Mouse (Mus musculus): Measurements from ENCODE around the gene Lcn12. TPM values are rescaled to one million over a fixed set of nuclear protein-coding genes. Genes with fewer than 3 reads are reported as not detected.
A peak's percentile ranks its signal among the peaks of the same experiment; 100 is the strongest.

Lcn12 gene
- polyA plus RNA-seq, 1 experiment from 2014 or later = not detected

- Histone ChIP-seq H3K27me3 (no peaks in the 10 kb centered on the region), H3K9ac (no peak overlapping the region), H3K4me2 (no peak overlapping the region), H3K4me3 (no peak overlapping the region), H3K27ac (no peak overlapping the region), H3K4me1 (replicated peaks) (peaks cover 16% of the 10 kb centered on the region), H3K36me3 (peaks cover 21% of the 10 kb centered on the region), H3K9me3 (replicated peaks) (no peaks in the 10 kb centered on the region)
- 78% methylated on average over 1 of the region's 1 CpGs for WGBS
- no peak for ATAC-seq (replicated peaks; ENCODE audit: insufficient number of reproducible peaks, insufficient read depth, low FRiP score, low read depth)
Observed at GRCm38 (mm10) chr2:25505000-25505399, 11.3 kb upstream of the Lcn12 start.

GRCm38 (mm10) chr2:25504538-25504937, 10.8 kb upstream of the Lcn12 start:
- Histone ChIP-seq H3K4me3 (no peak overlapping the region), H3K4me2 (no peak overlapping the region), H3K27ac (no peak overlapping the region), H3K36me3 (peaks cover 21% of the 10 kb centered on the region), H3K27me3 (no peaks in the 10 kb centered on the region), H3K9ac (no peak overlapping the region), H3K9me3 (replicated peaks) (no peaks in the 10 kb centered on the region), H3K4me1 (replicated peaks) (peaks cover 16% of the 10 kb centered on the region)
- WGBS = 91% methylated on average over 19 of the region's 19 CpGs
- ATAC-seq (replicated peaks; ENCODE audit: insufficient number of reproducible peaks, insufficient read depth, low FRiP score, low read depth) = no peak

GRCm38 (mm10) chr2:25502726-25503125, 9.0 kb upstream of the Lcn12 start:
- Histone ChIP-seq H3K9me3 (replicated peaks) (no peaks in the 10 kb centered on the region), H3K4me3 (no peak overlapping the region), H3K4me1 (replicated peaks) (peaks cover 20% of the 10 kb centered on the region), H3K27ac (no peak overlapping the region), H3K9ac (no peak overlapping the region), H3K36me3 (peaks cover 21% of the 10 kb centered on the region), H3K27me3 (no peaks in the 10 kb centered on the region), H3K4me2 (no peak overlapping the region)
- 77% methylated on average over 3 of the region's 3 CpGs for WGBS
- ATAC-seq (replicated peaks; ENCODE audit: insufficient number of reproducible peaks, insufficient read depth, low FRiP score, low read depth) = no peak

GRCm38 (mm10) chr2:25501593-25502486, 8.1 kb upstream of the Lcn12 start, which contains the start of gene C8g:
C8g (minus strand) TSS chr2:25501719.
- peaks cover 20% of the 10 kb centered on the region for H3K4me1 ChIP-seq (replicated peaks)
- WGBS = 75% methylated on average over 20 of the region's 20 CpGs
- peak within 1 kb of the TSS; percentile 91 for H3K4me2 ChIP-seq
- H3K36me3 ChIP-seq = peaks cover 21% of the 10 kb centered on the region
- H3K27me3 ChIP-seq = no peaks in the 10 kb centered on the region
- peak within 1 kb of the TSS; percentile 91 for H3K9ac ChIP-seq
- H3K9me3 ChIP-seq (replicated peaks) = no peaks in the 10 kb centered on the region
- H3K4me3 ChIP-seq = peak within 1 kb of the TSS; percentile 64
- no peak for ATAC-seq (replicated peaks; ENCODE audit: insufficient number of reproducible peaks, insufficient read depth, low FRiP score, low read depth)
- H3K27ac ChIP-seq = peak within 1 kb of the TSS; percentile 51

GRCm38 (mm10) chr2:25500576-25501405, 7.1 kb upstream of the Lcn12 start, which contains the start of gene Fbxw5:
Fbxw5 (plus strand) TSS chr2:25500750.
- Histone ChIP-seq H3K27ac (peak within 1 kb of the TSS; percentile 53), H3K9ac (peak within 1 kb of the TSS; percentile 91), H3K36me3 (peaks cover 21% of the 10 kb centered on the region), H3K4me3 (peak within 1 kb of the TSS; percentile 64), H3K4me2 (peak within 1 kb of the TSS; percentile 91), H3K27me3 (no peaks in the 10 kb centered on the region), H3K4me1 (replicated peaks) (peaks cover 20% of the 10 kb centered on the region), H3K9me3 (replicated peaks) (no peaks in the 10 kb centered on the region)
- WGBS = under 1% methylated on average over 41 of the region's 44 CpGs
- ATAC-seq (replicated peaks; ENCODE audit: insufficient number of reproducible peaks, insufficient read depth, low FRiP score, low read depth) = peak; percentile 86

GRCm38 (mm10) chr2:25500071-25500575, 6.4 kb upstream of the Lcn12 start:
- Histone ChIP-seq H3K4me2 (peak overlapping the region; percentile 69), H3K9me3 (replicated peaks) (no peaks in the 10 kb centered on the region), H3K27me3 (no peaks in the 10 kb centered on the region), H3K9ac (peak overlapping the region; percentile 49), H3K27ac (peak overlapping the region; percentile 53), H3K4me1 (replicated peaks) (peaks cover 20% of the 10 kb centered on the region), H3K36me3 (peaks cover 21% of the 10 kb centered on the region), H3K4me3 (peak overlapping the region; percentile 64)
- ATAC-seq (replicated peaks; ENCODE audit: insufficient number of reproducible peaks, insufficient read depth, low FRiP score, low read depth) = peak; percentile 4; the same call in 1 of the 2 replicates
- 67% methylated on average over 6 of the region's 6 CpGs for whole genome bisulfite sequencing

GRCm38 (mm10) chr2:25498622-25499478, 5.1 kb upstream of the Lcn12 start:
- WGBS = 67% methylated on average over 15 of the region's 15 CpGs
- H3K9ac ChIP-seq = no peak overlapping the region
- no peak overlapping the region for H3K4me2 ChIP-seq
- no peak for ATAC-seq (replicated peaks; ENCODE audit: insufficient number of reproducible peaks, insufficient read depth, low FRiP score, low read depth)
- H3K27ac ChIP-seq = no peak overlapping the region
- H3K9me3 ChIP-seq (replicated peaks) = no peaks in the 10 kb centered on the region
- peaks cover 20% of the 10 kb centered on the region for H3K4me1 ChIP-seq (replicated peaks)
- no peaks in the 10 kb centered on the region for H3K27me3 ChIP-seq
- H3K4me3 ChIP-seq = no peak overlapping the region
- H3K36me3 ChIP-seq = peaks cover 8% of the 10 kb centered on the region

- Histone ChIP-seq H3K4me1 (replicated peaks) (peaks cover 20% of the 10 kb centered on the region), H3K36me3 (no peaks in the 10 kb centered on the region; the same call in 1 of the 2 replicates), H3K27ac (no peak overlapping the region), H3K9ac (no peak overlapping the region), H3K4me2 (no peak overlapping the region), H3K9me3 (replicated peaks) (no peaks in the 10 kb centered on the region), H3K4me3 (no peak overlapping the region), H3K27me3 (no peaks in the 10 kb centered on the region)
- ATAC-seq (replicated peaks; ENCODE audit: insufficient number of reproducible peaks, insufficient read depth, low FRiP score, low read depth) = no peak
- 41% methylated on average over 6 of the region's 6 CpGs for WGBS
Observed at GRCm38 (mm10) chr2:25497846-25498575, 4.3 kb upstream of the Lcn12 start.

- Histone ChIP-seq H3K36me3 (no peaks in the 10 kb centered on the region), H3K4me1 (replicated peaks) (peaks cover 11% of the 10 kb centered on the region), H3K27ac (no peak overlapping the region), H3K27me3 (no peaks in the 10 kb centered on the region), H3K4me2 (no peak overlapping the region), H3K4me3 (no peak overlapping the region), H3K9ac (no peak overlapping the region), H3K9me3 (replicated peaks) (no peaks in the 10 kb centered on the region)
- WGBS = 51% methylated on average over 4 of the region's 4 CpGs
- ATAC-seq (replicated peaks; ENCODE audit: insufficient number of reproducible peaks, insufficient read depth, low FRiP score, low read depth) = no peak
Observed at GRCm38 (mm10) chr2:25496462-25496861, 2.8 kb upstream of the Lcn12 start.

GRCm38 (mm10) chr2:25492988-25493387, 723 bp downstream of the Lcn12 start:
- no peak overlapping the region for H3K27ac ChIP-seq
- H3K9ac ChIP-seq = no peak overlapping the region
- peaks cover 3% of the 10 kb centered on the region; the same call in 1 of the 2 replicates for H3K4me1 ChIP-seq (replicated peaks)
- no peaks in the 10 kb centered on the region for H3K27me3 ChIP-seq
- H3K36me3 ChIP-seq = no peaks in the 10 kb centered on the region
- H3K9me3 ChIP-seq (replicated peaks) = no peaks in the 10 kb centered on the region
- no peak overlapping the region for H3K4me2 ChIP-seq
- ATAC-seq (replicated peaks; ENCODE audit: insufficient number of reproducible peaks, insufficient read depth, low FRiP score, low read depth) = no peak
- 74% methylated on average over 5 of the region's 5 CpGs for WGBS
- no peak overlapping the region for H3K4me3 ChIP-seq
